Mouse (Mus musculus): ENCODE data around the gene 4931409K22Rik.

GRCm38 (mm10) chr5:24600236-24600635 is 43.6 kb upstream of the 4931409K22Rik start:
- TF ChIP-seq CTCF (IDR thresholded peaks at IDR 0.05) = no peak
- TF ChIP-seq EP300 (IDR thresholded peaks at IDR 0.05) = no peak

Data from lung, postnatal 0 days (tissue).